Mouse (Mus musculus): Measurements from ENCODE around the gene Cacna2d1. TPM values are rescaled to one million over a fixed set of nuclear protein-coding genes. Genes with fewer than 3 reads are reported as not detected.

The Cacna2d1 gene
- polyA plus RNA-seq (2021; fragmentation: Nextera tagmentation), result 24.3 and 42.0 TPM in 2 replicates
- long read RNA-seq, experiment 1, partial matches to known transcripts, result 33 of 78 reads
- long read RNA-seq, experiment 1, other reads (novel, unspliced or antisense), result 44 of 78 reads
- long read RNA-seq, experiment 2, partial matches to known transcripts, result 39 of 101 reads
- long read RNA-seq, experiment 2, other reads (novel, unspliced or antisense), result 62 of 101 reads

DNA sequence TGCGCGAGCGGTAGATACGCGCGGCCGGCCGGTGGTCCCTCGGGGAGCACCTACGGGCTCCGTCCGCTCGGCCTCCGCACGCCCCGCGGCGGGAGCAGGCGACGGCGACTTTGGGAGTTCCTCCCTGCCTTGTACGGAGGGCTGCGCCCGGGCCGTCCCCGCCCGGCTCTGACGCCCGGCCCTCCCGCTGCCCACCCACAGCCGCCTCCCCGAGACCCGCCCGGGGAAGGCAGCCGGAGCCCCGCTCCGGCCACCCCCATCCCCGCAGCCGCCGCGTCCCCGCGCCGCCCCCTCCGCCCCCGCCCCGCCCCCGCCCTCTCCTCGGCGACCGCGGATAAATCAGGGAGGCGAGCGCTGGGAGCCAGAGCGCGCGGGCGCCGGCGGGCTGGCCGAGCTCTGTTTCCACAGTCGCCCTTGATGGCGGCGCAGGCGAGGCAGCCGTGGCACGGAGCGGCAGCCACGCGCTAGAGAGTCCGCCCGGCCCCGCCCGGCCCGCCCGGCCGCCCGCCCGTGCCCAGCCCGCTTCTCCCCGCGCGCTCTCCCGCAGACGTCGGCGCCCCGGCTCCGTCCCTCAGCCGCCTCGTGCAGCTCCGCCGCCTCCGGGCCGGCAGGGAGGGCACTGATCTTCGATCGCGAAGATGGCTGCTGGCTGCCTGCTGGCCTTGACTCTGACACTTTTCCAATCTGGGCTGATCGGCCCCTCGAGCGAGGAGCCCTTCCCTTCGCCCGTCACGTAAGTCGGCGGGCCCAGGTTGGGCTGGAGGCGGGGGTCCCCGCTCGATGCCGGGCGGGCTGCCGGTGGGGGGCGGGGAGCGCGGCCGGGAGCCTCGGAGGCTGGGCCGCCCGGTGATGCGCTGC is at the start of gene Cacna2d1:
Cacna2d1 (plus strand) TSS at position 316 of the 858 bp plus-strand sequence.

Other genes starting within 250 kb of the Cacna2d1 start
- gene Speer4c, start 220.4 kb upstream of the Cacna2d1 start, polyA plus RNA-seq (2021; fragmentation: Nextera tagmentation), result not detected in 2 replicates